Mouse (Mus musculus): ENCODE results near the gene Itprid2.

DNA sequence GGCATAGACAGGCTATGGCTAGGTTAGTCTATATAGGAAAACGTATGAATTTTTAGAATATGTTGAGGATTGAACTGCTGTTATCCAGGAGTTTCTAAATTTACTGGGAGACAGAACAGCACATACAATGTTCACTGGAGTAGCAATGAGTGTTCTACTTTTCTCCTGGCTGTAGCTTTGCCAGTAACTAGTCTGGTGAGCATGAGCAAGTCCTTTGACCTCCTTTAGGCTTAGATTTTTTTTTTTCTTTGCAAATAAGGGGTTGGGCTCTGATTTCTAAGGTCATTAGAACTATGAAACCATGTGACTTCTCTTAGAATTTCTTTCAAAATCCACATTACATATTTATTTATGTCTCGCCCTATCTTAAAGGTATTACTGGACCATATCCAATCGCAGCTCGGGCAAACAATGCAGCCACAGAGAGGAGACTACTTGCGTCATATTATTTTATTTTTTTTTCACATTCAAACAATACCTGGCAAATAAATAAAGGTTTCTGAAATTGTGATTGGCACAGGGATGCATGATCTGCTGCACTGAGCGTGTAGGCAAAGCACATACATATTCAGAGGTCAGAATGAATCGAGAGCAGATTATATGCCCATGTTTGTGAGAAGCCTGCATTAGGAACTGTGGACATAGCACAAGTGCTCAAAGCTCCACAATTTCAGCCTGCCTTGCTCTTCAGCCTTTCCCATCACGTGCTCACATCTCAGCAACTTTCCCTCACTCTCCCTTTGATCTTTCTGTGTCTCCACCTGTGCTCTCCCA, 26.7 kb upstream of the Itprid2 start:
- TF ChIP-seq CTCF (IDR thresholded peaks at IDR 0.05; ENCODE audit: low read depth, low read length): no peak
- no peak for TF ChIP-seq POLR2A (IDR thresholded peaks at IDR 0.05; ENCODE audit: extremely low read depth, insufficient read depth, low read length)

Data from liver, adult 2 months (tissue).